Comparison of ENCODE assay signal across 11 mouse cellular contexts in genomic region chr1:44591742-44592141, GRCm38 (mm10). TPM values are rescaled to one million over a fixed set of nuclear protein-coding genes. Genes with fewer than 3 reads are reported as not detected.
DNase-seq lines count a peak whose midpoint lies in the region; ATAC-seq and TF ChIP-seq lines count a peak whose summit lies in the region.
"Had no signal": no experiment of that assay in that cellular context is flagged by ENCODE, and none has a peak within 500 bp of the region (broad histone marks: within the 10 kb centered on the region; RNA-seq: fewer than 3 reads in every experiment).

No protein-coding gene starts in this region.

- peaks cover 7% of the 10 kb centered on the region; the same call in 1 of the 2 replicates for H3K4me1 ChIP-seq in heart, embryonic 12.5 days (replicated peaks)
- H3K4me1 ChIP-seq in heart, adult 2 months (ENCODE audit: control insufficient read depth, insufficient read depth, low read length), result no peaks in the 10 kb centered on the region
- no peaks in the 10 kb centered on the region for H3K4me1 ChIP-seq in neural tube, embryonic 14.5 days (ENCODE audit: control insufficient read depth, insufficient read depth, low read length)
- H3K4me1 ChIP-seq: liver, embryonic 13.5 days; neural tube, embryonic 15.5 days had no signal

- H3K27me3 ChIP-seq in heart, embryonic 12.5 days (replicated peaks), result no peaks in the 10 kb centered on the region
- no peaks in the 10 kb centered on the region for H3K27me3 ChIP-seq in heart, adult 2 months (ENCODE audit: control insufficient read depth, insufficient read depth, low read length)
- no peaks in the 10 kb centered on the region for H3K27me3 ChIP-seq in neural tube, embryonic 14.5 days (ENCODE audit: control insufficient read depth, insufficient read depth, low read length)
- H3K27me3 ChIP-seq: liver, embryonic 13.5 days; neural tube, embryonic 15.5 days had no signal

- no peak overlapping the region for H3K9ac ChIP-seq in heart, embryonic 12.5 days
- H3K9ac ChIP-seq in heart, adult 2 months (ENCODE audit: low read depth, low read length), result no peak overlapping the region
- no peak overlapping the region for H3K9ac ChIP-seq in neural tube, embryonic 14.5 days (replicated peaks; ENCODE audit: low read depth, low read length)
- H3K9ac ChIP-seq: liver, embryonic 13.5 days; neural tube, embryonic 15.5 days had no signal

- no peaks in the 10 kb centered on the region for H3K79me2 ChIP-seq in heart, adult 2 months (replicated peaks; ENCODE audit: control insufficient read depth, insufficient read depth, low read length)

- ATAC-seq in heart, embryonic 12.5 days (ENCODE audit: insufficient number of reproducible peaks, low FRiP score), result no peak
- peak; percentile 34; the same call in 1 of the 2 replicates for ATAC-seq in neural tube, embryonic 14.5 days (ENCODE audit: low read depth)

- no peak for DNase-seq in heart, adult 2 months
- DNase-seq in neural tube, embryonic 10.5 days (ENCODE audit: extremely low spot score, low spot score), result no peak
- DNase-seq in lung, postnatal 10 days, result peak; percentile 53
- peak; percentile 2 for DNase-seq in yolk sac, embryonic 10.5 days (ENCODE audit: low spot score)
- no peak for DNase-seq in adrenal gland, adult 8-10 months
- DNase-seq in frontal cortex, postnatal 36 days (ENCODE audit: low spot score in 2 of 2), result no peak
- DNase-seq: cerebellum, adult 9-11 months; liver, embryonic 13.5 days had no signal

- no peak for TF ChIP-seq CTCF in heart, adult 2 months (IDR thresholded peaks at IDR 0.05)

- no peak for TF ChIP-seq EP300 in heart, adult 2 months (IDR thresholded peaks at IDR 0.05; ENCODE audit: insufficient read depth, low read depth, low read length)

- no peaks in the 10 kb centered on the region for H3K9me3 ChIP-seq in heart, embryonic 12.5 days (replicated peaks)
- no peaks in the 10 kb centered on the region for H3K9me3 ChIP-seq in neural tube, embryonic 14.5 days (ENCODE audit: control insufficient read depth, low read length)
- H3K9me3 ChIP-seq: liver, embryonic 13.5 days; neural tube, embryonic 15.5 days had no signal

- no peak for TF ChIP-seq POLR2A in heart, adult 2 months (IDR thresholded peaks at IDR 0.05; ENCODE audit: insufficient read depth, low read depth, low read length)

- 16% methylated on average over 3 of the region's 3 CpGs for WGBS in heart, embryonic 12.5 days
- 21% methylated on average over 3 of the region's 3 CpGs for WGBS in heart, adult 2 months
- 49% methylated on average over 3 of the region's 3 CpGs for WGBS in neural tube, embryonic 14.5 days

- no peak overlapping the region for H3K4me3 ChIP-seq in heart, embryonic 12.5 days
- no peak overlapping the region for H3K4me3 ChIP-seq in heart, adult 2 months
- H3K4me3 ChIP-seq in neural tube, embryonic 14.5 days (ENCODE audit: low read depth, low read length), result no peak overlapping the region
- H3K4me3 ChIP-seq: liver, embryonic 13.5 days; neural tube, embryonic 15.5 days had no signal

- peak overlapping the region; percentile 21; the same call in 1 of the 2 replicates for H3K4me2 ChIP-seq in heart, embryonic 12.5 days
- H3K4me2 ChIP-seq in neural tube, embryonic 14.5 days (ENCODE audit: low read depth, low read length), result no peak overlapping the region
- H3K4me2 ChIP-seq: liver, embryonic 13.5 days; neural tube, embryonic 15.5 days had no signal

- intact Hi-C loops in heart, adult 2 months (cut with DNase I), result no loop called here

- no peaks in the 10 kb centered on the region for H3K36me3 ChIP-seq in heart, embryonic 12.5 days
- H3K36me3 ChIP-seq in heart, adult 2 months (ENCODE audit: control insufficient read depth, insufficient read depth, low read length), result no peaks in the 10 kb centered on the region
- no peaks in the 10 kb centered on the region for H3K36me3 ChIP-seq in neural tube, embryonic 14.5 days (ENCODE audit: control insufficient read depth, insufficient read depth, low read length)
- H3K36me3 ChIP-seq: liver, embryonic 13.5 days; neural tube, embryonic 15.5 days had no signal

- peak overlapping the region; percentile 70 for H3K27ac ChIP-seq in heart, embryonic 12.5 days (ENCODE audit: poor library complexity, severe bottlenecking)
- no peak overlapping the region for H3K27ac ChIP-seq in heart, adult 2 months
- no peak overlapping the region for H3K27ac ChIP-seq in neural tube, embryonic 14.5 days (ENCODE audit: low read depth, low read length)
- H3K27ac ChIP-seq: liver, embryonic 13.5 days; neural tube, embryonic 15.5 days had no signal

RNA-seq across cellular contexts. Expression of gene Gulp1, which starts 40.4 kb away (rescaled TPM):
- polyA plus RNA-seq in heart, embryonic 12.5 days (2016; fragmentation: Nextera tagmentation; extraction: Ambion mirVana), result 20.8 and 21.5 TPM in 2 replicates
- total RNA-seq in heart, adult 2 months (2021), result 1 to 10 TPM; 5.2 to 6.2 TPM
- polyA plus RNA-seq in heart, adult 2 months (2012; rRNA removed), result 2.3 and 3.3 TPM in 2 replicates
- polyA plus RNA-seq in neural tube, embryonic 14.5 days (2014; fragmentation: Nextera tagmentation; extraction: Ambion mirVana), result 3.1 and 8.9 TPM in 2 replicates
- 10 to 100 TPM; 21.4 to 46.0 (median 31.1) TPM for total RNA-seq in adrenal gland, adult 8-10 months (2022)

Comparison
In these comparisons a context has a peak if more than half of its experiments do, and no peak if none do; other contexts are left out.
1. DNase-seq: peak in lung, postnatal 10 days (single experiment) and yolk sac, embryonic 10.5 days (single experiment); none in heart, adult 2 months (0 of 2), neural tube, embryonic 10.5 days (single experiment), adrenal gland, adult 8-10 months (single experiment) and frontal cortex, postnatal 36 days (0 of 2).